Mouse (Mus musculus): ENCODE measurements around the gene B3gat3. TPM values are rescaled to one million over a fixed set of nuclear protein-coding genes. Genes with fewer than 3 reads are reported as not detected.

The B3gat3 gene
- total and polyA plus RNA-seq, 2 experiments from 2014 or later = 89.3 to 99.6 TPM

DNA sequence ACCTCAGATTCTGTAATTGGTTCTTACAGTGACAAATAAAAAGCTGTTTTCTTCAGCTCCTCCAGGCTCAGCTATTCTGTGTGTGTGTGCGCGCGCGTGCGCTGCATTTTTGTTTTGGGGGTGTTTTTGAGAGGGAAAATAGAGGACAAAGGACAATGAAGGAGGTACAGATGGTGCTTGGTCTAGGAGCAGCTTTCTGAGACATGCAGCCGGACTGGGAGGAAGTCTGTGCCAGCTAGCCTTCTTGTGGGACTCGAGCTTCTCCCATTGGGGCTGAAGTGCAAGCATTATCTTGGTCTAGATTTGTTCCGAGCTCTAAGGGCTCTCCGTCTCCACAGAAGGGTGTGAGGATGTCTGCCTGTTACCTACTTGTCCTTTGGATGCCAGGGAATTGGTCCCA is 32.1 kb downstream of the B3gat3 start:
- DNase-seq (peak; percentile 68), ATAC-seq (peak; percentile 14; the same call in 1 of the 2 replicates)
- peak overlapping the region; percentile 69 for H3K9ac ChIP-seq
- peaks cover 22% of the 10 kb centered on the region for H3K4me1 ChIP-seq (ENCODE audit: insufficient read depth)
- H3K4me3 ChIP-seq (ENCODE audit: low read depth, low read length) = no peak overlapping the region
- peak overlapping the region; percentile 96 for H3K27ac ChIP-seq (ENCODE audit: low read depth, low read length)
- TF ChIP-seq CTCF (IDR thresholded peaks at IDR 0.05; ENCODE audit: low read depth) = no peak
- H3K36me3 ChIP-seq (ENCODE audit: insufficient read depth) = peaks cover 57% of the 10 kb centered on the region
- H3K9me3 ChIP-seq (ENCODE audit: low read length) = no peaks in the 10 kb centered on the region
- no peak overlapping the region; the same call in 1 of the 2 replicates for H3K4me2 ChIP-seq (ENCODE audit: low read depth)
- WGBS = 37% methylated on average over 9 of the region's 9 CpGs
- no peaks in the 10 kb centered on the region for H3K27me3 ChIP-seq (ENCODE audit: insufficient read depth, low read length)

DNA sequence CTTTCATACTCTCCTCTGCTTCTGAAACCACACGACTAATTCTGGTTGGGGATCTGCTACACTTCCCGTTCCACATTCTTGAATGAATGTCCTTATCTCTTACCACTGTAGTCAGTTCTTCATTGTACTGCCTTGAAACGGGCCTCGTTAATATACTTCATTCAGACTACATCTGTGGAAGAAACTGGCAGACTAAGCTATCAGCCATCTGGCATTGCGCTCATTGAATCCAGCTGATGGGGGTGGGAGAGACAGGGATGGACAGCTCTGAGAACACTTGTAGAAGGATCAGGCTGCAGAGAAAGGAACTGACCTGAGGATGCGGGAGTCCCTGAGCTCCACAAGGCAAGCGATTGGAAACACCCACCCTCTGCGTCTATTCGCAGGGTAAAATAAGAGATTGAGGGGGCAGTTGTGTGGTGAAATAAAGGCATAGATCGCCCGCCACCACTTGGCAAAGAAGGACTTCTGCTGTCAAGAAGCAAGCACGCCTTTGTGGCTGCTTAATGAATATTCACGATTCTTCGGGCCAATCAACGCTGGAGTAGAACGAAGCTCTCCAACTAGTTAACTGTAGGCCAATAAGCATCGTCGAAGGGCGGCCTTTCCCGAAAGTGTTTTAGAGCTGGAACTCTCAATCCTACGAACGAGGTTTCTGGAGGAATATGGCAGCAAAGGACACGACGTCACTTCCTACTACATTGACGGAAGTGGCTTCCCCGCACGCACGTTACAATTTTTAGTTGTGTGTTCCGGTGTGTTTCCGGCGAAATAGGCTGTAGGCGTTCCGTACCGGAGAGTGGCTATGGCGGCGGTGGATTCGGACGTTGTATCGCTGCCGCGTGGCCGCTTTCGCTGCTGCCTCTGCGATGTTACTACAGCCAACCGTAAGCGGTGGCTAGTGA is 33.2 kb downstream of the B3gat3 start, which contains the start of gene Tut1:
Gene Tut1 (plus strand): TSS at position 713 of the 905 bp plus-strand sequence.
- TF ChIP-seq CTCF (IDR thresholded peaks at IDR 0.05; ENCODE audit: low read depth) = 0 out of 2 replicates have a peak, but pooled peaks have one; percentile 15
- Histone ChIP-seq H3K36me3 (ENCODE audit: insufficient read depth) (peaks cover 48% of the 10 kb centered on the region), H3K27me3 (ENCODE audit: insufficient read depth, low read length) (no peaks in the 10 kb centered on the region), H3K9me3 (ENCODE audit: low read length) (no peaks in the 10 kb centered on the region), H3K4me2 (ENCODE audit: low read depth) (peak within 1 kb of the TSS; percentile 71), H3K27ac (ENCODE audit: low read depth, low read length) (peak within 1 kb of the TSS; percentile 96), H3K4me1 (ENCODE audit: insufficient read depth) (peaks cover 22% of the 10 kb centered on the region), H3K4me3 (ENCODE audit: low read depth, low read length) (peak within 1 kb of the TSS; percentile 67), H3K9ac (peak within 1 kb of the TSS; percentile 69)
- peak; percentile 96 for ATAC-seq
- peak; percentile 99 for DNase-seq
- under 1% methylated on average over 46 of the region's 46 CpGs for WGBS

DNA sequence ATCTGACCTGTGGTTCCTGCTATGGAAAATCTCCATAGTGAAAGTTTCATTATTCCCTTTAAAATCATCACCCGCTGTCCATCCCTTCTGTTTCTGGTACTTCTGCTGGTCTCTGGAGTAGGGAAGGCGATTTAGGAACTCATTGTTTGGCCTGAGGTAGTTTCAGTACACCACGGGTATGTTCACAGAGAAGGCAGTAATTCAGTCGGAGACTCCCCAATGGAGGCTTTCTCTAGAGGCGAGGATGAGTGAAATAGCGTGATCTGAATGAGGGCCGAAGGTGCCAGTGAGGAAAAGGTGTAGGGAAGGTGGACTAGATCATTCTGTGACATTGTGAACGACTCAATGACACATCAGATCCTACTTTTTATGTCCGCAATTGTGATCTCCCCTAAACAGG is 34.0 kb downstream of the B3gat3 start:
- peak overlapping the region; percentile 58 for H3K9ac ChIP-seq
- peak overlapping the region; percentile 78 for H3K27ac ChIP-seq (ENCODE audit: low read depth, low read length)
- no peak for DNase-seq
- peaks cover 22% of the 10 kb centered on the region for H3K4me1 ChIP-seq (ENCODE audit: insufficient read depth)
- WGBS = 5% methylated on average over 9 of the region's 9 CpGs
- peaks cover 43% of the 10 kb centered on the region for H3K36me3 ChIP-seq (ENCODE audit: insufficient read depth)
- H3K4me3 ChIP-seq (ENCODE audit: low read depth, low read length) = peak overlapping the region; percentile 67
- H3K4me2 ChIP-seq (ENCODE audit: low read depth) = peak overlapping the region; percentile 71
- no peak for ATAC-seq
- H3K9me3 ChIP-seq (ENCODE audit: low read length) = no peaks in the 10 kb centered on the region
- no peak for TF ChIP-seq CTCF (IDR thresholded peaks at IDR 0.05; ENCODE audit: low read depth)
- no peaks in the 10 kb centered on the region for H3K27me3 ChIP-seq (ENCODE audit: insufficient read depth, low read length)

DNA sequence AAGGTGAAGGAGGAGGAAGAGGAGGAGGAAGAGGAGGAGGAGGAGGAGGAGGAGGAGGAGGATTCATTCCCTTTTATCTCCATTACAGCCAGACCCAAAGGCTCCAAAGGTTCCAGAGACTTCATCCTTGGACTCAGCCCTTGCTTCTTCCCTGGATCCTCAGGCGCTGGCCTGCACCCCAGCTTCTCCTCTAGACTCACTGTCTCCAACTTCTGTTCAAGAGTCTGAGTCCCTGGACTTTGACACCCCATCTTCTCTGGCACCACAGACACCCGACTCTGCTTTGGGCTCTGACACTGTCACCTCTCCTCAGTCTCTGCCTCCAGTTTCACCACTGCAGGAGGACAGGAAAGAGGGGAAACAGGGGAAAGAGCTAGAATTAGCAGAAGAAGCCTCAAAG is 42.1 kb downstream of the B3gat3 start:
- H3K27me3 ChIP-seq (ENCODE audit: insufficient read depth, low read length) = no peaks in the 10 kb centered on the region
- WGBS = 93% methylated on average over 2 of the region's 2 CpGs
- DNase-seq (no peak), ATAC-seq (no peak)
- H3K27ac ChIP-seq (ENCODE audit: low read depth, low read length) = no peak overlapping the region
- H3K4me3 ChIP-seq (ENCODE audit: low read depth, low read length) = no peak overlapping the region
- no peaks in the 10 kb centered on the region; the same call in 1 of the 2 replicates for H3K4me1 ChIP-seq (ENCODE audit: insufficient read depth)
- no peaks in the 10 kb centered on the region for H3K9me3 ChIP-seq (ENCODE audit: low read length)
- H3K4me2 ChIP-seq (ENCODE audit: low read depth) = no peak overlapping the region
- no peak for TF ChIP-seq CTCF (IDR thresholded peaks at IDR 0.05; ENCODE audit: low read depth)
- H3K9ac ChIP-seq = no peak overlapping the region
- peaks cover 68% of the 10 kb centered on the region for H3K36me3 ChIP-seq (ENCODE audit: insufficient read depth)

DNA sequence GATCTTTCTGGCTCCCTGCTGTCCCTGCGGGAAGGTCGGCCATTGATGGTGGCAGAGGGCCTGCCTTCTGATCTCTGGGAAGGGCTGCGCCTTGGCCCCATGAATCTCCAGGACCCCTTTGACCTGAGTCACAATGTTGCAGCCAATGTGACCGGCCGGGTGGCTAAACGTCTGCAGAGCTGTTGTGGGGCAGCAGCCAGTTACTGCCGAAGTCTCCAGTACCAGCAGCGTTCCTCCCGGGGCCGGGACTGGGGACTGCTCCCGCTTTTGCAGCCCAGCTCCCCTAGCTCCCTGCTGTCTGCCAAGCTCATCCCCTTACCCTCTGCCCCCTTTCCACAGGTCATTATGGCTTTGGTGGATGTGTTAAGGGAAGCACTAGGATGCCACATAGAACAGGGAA is 44.9 kb downstream of the B3gat3 start:
- Histone ChIP-seq H3K27ac (ENCODE audit: low read depth, low read length) (no peak overlapping the region), H3K4me2 (ENCODE audit: low read depth) (no peak overlapping the region), H3K4me3 (ENCODE audit: low read depth, low read length) (no peak overlapping the region), H3K4me1 (ENCODE audit: insufficient read depth) (no peaks in the 10 kb centered on the region; the same call in 1 of the 2 replicates), H3K9ac (no peak overlapping the region), H3K36me3 (ENCODE audit: insufficient read depth) (peaks cover 67% of the 10 kb centered on the region), H3K27me3 (ENCODE audit: insufficient read depth, low read length) (no peaks in the 10 kb centered on the region), H3K9me3 (ENCODE audit: low read length) (no peaks in the 10 kb centered on the region)
- WGBS = 86% methylated on average over 11 of the region's 11 CpGs
- TF ChIP-seq CTCF (IDR thresholded peaks at IDR 0.05; ENCODE audit: low read depth) = no peak
- no peak for DNase-seq
- ATAC-seq = no peak

DNA sequence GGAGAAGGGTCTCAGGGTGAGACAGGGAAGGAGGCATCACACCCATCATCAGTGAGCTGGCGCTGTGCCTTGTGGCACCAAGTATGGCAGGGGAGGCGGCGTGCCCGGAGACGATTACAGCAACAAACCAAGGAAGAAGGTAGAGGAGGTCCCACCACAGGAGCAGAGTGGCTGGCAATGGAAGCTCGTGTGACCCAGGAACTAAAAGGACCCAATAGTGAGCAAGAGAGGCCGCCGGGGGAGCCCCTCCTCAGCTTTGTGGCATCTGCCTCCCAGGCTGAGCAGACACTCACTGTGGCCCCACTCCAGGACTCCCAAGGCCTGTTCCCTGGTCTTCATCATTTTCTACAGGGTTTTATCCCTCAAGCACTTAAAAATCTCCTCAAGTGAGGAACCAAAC is 45.6 kb downstream of the B3gat3 start:
- TF ChIP-seq CTCF (IDR thresholded peaks at IDR 0.05; ENCODE audit: low read depth) = no peak
- Histone ChIP-seq H3K9ac (peak overlapping the region; percentile 34; the same call in 1 of the 2 replicates), H3K36me3 (ENCODE audit: insufficient read depth) (peaks cover 67% of the 10 kb centered on the region), H3K4me2 (ENCODE audit: low read depth) (no peak overlapping the region), H3K9me3 (ENCODE audit: low read length) (no peaks in the 10 kb centered on the region), H3K27me3 (ENCODE audit: insufficient read depth, low read length) (no peaks in the 10 kb centered on the region), H3K4me3 (ENCODE audit: low read depth, low read length) (no peak overlapping the region), H3K27ac (ENCODE audit: low read depth, low read length) (0 out of 2 replicates have a peak overlapping the region, but pooled peaks have one; percentile 78), H3K4me1 (ENCODE audit: insufficient read depth) (no peaks in the 10 kb centered on the region; the same call in 1 of the 2 replicates)
- 74% methylated on average over 8 of the region's 8 CpGs for whole genome bisulfite sequencing
- DNase-seq (no peak), ATAC-seq (no peak)

DNA sequence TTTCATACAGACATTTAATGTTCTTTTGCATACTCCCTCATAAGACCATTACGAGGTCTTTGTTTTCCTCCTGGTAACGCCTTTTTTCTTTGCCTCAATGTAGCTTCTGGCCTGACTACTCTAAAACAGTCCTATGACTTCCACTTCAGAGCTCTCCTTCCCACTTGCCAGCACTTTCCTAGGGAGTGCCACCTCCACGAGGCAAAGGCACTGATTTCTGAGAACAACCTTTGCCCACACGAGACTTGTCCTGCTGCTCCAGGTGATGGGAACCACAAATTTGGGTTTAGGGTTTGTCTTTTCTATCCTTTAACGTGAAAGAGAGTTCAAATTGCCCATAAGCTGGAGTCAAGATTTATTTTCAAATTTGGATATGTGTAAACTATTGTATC is 46.0 kb downstream of the B3gat3 start:
- DNase-seq (no peak), ATAC-seq (no peak)
- 38% methylated on average over 5 of the region's 5 CpGs for WGBS
- Histone ChIP-seq H3K4me3 (ENCODE audit: low read depth, low read length) (peak overlapping the region; percentile 80), H3K27ac (ENCODE audit: low read depth, low read length) (peak overlapping the region; percentile 78), H3K9ac (peak overlapping the region; percentile 34), H3K27me3 (ENCODE audit: insufficient read depth, low read length) (no peaks in the 10 kb centered on the region), H3K4me1 (ENCODE audit: insufficient read depth) (no peaks in the 10 kb centered on the region; the same call in 1 of the 2 replicates), H3K36me3 (ENCODE audit: insufficient read depth) (peaks cover 68% of the 10 kb centered on the region), H3K4me2 (ENCODE audit: low read depth) (peak overlapping the region; percentile 44), H3K9me3 (ENCODE audit: low read length) (no peaks in the 10 kb centered on the region)
- TF ChIP-seq CTCF (IDR thresholded peaks at IDR 0.05; ENCODE audit: low read depth) = no peak

Measured in forebrain, postnatal 0 days (tissue).